Mouse (Mus musculus) T-helper 1 cell (primary cell): ENCODE data around the gene Pde4d.

Source experiments
- in situ Hi-C: fragments of 300-600 bp; cut with MboI, MseI; formaldehyde crosslinking; loops from one replicate; pipeline ENCODE4 v1.15.1; 2025; ENCODE audit warnings: high pct_unique_total_duplicates

Gene Pde4d

DNA sequence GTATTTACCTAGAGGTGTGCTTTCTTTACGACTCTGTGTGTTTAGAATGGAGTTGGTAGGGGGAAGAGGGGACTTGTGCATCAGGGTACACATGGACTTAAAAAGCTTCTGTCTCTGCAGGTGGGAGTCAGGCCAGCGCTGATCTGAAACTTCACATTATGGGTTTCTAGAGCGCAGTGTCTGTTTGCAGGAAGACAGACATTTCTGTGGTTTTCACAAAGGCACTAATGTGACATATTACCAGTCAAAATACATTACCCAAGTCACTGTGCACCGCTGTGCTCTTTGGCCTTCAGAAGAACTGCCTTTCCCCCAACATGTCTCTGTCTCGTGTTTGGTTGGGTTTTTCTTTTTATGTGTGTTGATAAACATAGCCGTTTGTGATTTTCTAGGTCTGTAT, 1395.1 kb downstream of the Pde4d start:
- in situ Hi-C loops: loop anchor here (10.0 kb wide), 1 partner anchor 50 kb away; no protein-coding TSS in a partner anchor

DNA sequence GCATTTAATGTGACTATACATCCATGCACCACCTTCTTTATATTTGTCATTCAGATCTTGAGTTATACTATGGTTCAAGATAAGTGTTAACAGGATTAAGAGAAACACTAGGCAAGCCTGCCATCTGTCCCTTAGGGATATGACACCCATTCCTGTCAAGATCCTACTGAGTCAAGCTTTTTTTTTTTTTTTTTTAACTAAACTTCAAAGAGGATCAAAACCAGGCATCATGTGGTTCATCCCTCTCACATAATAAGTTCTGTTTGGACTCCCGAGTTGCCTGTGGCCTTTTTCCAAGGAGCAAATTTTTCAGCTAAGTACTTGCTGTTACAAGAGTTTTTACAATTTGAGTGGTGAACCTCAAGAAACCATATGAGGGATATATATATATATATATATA, 1414.1 kb downstream of the Pde4d start:
- in situ Hi-C loops: no loop called here

DNA sequence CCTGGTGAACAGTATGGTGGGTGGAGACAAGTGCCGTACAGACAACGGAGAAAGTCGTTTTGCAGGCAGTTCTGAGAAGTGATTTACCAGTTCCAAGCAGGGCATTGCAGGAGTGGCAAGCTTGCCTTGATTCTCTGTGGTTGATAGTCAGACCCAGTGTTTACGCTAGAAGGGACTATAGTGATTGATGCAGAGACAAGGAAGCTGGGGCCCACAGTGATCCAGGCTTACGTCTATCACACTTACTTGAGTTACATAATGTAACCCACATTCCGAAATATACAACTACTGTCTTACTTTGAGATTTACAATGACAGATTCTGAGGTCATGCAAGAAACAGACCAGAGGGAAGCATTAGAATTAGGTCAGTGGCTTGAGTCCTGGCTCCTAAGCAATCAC, 1414.6 kb downstream of the Pde4d start:
- in situ Hi-C loops: no loop called here

DNA sequence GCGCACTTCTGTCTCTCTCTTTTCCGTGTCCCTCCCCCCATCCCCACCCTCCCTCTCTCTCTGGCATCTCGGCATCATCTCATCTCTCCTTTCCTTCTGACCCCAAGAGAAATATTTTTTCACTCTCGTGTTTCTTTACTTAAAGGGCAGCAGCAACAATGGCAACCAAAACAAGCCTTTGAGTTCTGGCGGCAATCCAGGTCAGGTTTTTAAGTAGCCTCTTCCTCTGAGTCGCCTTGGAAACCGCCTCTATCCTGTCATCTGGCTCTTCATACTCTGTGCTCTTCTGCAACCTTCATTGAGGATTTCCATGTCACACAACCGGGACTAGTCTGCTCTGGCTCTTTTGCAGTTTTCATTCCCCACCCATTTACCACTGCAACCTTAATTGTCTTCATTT, 1430.6 kb downstream of the Pde4d start:
- in situ Hi-C loops: no loop called here

DNA sequence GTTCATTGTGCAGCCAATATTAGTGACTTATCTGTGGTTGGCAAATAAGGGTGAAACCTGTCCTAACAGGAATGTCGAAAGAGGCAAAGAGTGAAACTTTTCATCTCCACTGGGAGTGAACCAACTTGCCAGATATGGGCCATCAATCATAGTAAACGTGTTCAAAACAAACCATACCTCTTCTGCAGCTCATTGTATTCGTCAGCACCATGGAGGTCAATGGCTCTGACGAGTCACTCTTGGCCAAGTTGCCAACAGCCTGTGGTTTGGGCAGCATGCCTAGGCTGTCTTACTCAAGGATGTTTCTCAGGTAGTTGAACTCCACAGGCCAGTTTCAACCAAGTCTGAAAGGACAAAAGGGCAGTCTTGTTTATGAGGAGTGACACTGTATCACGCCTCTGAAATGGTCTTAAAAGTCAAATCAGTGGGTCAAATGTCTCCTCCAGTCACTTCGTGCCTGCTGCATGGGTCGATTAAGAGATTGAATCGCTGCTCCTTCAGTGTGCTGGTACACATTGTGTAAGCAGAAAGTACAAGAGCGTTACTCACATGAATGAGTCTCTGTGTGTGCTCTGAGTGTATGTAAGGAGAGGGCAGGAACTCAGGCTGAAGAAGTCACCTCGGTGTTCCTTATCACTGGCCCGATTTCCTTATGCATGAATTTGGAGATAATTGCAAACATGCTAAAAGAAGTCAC, 1431.6 kb downstream of the Pde4d start:
- in situ Hi-C loops: no loop called here

DNA sequence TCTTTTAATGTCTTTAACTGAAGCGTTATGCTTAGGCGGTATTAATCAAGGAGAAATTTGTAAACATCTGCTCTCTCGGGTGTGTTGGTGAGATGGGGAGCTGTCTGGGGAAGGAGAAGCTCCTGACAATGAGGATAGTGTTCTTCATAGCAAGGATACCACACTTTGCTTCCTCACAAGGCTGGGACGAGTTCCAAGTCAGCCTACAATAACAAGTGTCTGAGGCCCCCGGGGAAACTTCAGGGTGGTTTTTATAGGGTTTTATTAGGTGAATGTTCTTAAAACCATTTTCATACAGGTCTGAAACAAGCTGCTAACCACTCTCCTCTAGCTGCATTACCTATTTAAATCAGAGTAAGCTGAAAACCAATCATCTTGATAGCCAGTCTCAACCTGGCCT, 1433.9 kb downstream of the Pde4d start:
- in situ Hi-C loops: no loop called here

DNA sequence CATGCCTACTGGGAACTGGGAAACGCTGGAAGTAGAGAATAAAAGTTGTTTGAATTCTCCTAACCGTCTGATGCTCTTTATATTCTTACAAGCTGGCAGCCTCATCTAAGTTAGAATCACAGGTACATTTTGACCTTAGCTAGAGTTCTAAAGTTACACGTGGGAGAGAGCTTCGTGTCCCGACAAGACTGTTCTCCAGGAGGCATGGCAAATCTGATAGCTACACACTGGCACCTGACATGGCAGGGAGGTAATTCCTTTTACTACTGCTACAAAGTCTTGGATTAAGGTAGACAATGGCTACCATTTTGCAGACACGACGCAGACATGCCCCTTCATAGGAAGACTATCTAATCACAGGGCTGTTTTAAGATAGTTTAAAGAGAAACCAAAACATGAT, 1435.1 kb downstream of the Pde4d start:
- in situ Hi-C loops: no loop called here

DNA sequence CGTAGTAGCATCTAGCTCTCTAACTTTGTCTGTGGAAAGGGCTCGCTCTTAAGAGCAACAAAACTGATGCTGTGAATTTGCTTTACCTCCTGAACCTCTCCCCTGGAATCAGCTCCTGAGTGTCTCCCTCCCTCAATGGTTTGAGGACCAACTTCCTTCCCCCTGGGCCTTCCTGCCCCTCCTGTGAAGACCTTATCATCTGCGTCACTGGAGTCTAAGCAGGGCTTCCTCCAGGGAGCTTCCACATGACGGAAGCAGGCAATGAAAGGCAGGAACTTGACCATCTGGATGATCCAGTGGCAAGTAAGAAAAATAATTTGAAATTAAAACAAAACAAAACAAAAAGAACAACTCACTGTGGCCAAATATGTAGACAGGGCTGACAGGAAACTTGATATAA, 1438.5 kb downstream of the Pde4d start:
- in situ Hi-C loops: no loop called here

DNA sequence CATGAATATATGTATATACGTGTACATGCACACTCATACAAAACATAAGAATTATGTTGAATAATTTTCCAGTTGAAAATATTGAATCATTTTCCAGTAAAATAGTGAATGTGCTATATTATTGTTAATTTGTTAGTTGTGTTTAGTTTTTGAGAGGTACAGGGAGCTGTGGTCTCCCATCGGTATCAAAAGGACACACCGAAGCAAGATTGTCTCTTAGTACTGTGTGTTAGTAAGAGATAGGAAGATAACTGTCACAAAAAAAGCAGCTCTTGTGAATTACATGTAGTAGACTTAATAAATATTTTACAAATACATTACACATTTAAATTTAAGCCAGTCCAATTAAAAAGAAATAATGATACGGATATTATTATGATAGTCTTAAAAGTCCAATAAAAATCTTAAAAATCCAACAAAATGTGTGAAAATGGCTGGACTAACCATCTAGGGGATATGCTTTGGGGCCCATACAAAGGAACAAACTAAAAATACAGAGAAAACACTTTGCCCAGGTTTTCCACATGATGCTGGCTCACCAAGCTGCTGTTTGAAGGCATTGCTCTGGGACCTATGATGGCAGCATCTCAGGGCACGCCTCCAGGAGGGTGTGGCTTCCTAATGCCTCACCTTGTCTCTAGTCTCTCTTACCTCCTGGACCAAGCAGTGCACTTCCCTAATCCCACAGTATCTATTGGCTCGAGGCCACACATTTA, 1441.6 kb downstream of the Pde4d start:
- in situ Hi-C loops: loop anchor here (10.0 kb wide), 1 partner anchor 47 kb away; no protein-coding TSS in a partner anchor

DNA sequence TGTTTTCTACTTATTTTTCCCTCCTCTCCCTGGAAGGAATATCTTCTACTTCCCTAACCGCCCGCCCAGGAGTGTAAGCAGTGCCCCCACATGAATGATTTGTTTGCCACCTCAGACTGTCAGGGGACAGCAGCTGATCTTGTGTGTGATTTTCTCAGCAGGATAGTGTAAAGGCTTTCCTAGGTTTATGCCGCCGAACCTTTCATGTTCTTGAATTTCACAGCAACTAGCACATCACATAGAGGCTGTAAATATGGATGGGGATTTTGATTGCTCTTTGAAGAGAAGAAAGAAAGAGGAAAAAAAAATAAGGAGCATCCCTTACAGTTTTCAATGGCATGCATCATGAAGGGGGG, 1442.1 kb downstream of the Pde4d start:
- in situ Hi-C loops: loop anchor here (10.0 kb wide), 1 partner anchor 47 kb away; no protein-coding TSS in a partner anchor

DNA sequence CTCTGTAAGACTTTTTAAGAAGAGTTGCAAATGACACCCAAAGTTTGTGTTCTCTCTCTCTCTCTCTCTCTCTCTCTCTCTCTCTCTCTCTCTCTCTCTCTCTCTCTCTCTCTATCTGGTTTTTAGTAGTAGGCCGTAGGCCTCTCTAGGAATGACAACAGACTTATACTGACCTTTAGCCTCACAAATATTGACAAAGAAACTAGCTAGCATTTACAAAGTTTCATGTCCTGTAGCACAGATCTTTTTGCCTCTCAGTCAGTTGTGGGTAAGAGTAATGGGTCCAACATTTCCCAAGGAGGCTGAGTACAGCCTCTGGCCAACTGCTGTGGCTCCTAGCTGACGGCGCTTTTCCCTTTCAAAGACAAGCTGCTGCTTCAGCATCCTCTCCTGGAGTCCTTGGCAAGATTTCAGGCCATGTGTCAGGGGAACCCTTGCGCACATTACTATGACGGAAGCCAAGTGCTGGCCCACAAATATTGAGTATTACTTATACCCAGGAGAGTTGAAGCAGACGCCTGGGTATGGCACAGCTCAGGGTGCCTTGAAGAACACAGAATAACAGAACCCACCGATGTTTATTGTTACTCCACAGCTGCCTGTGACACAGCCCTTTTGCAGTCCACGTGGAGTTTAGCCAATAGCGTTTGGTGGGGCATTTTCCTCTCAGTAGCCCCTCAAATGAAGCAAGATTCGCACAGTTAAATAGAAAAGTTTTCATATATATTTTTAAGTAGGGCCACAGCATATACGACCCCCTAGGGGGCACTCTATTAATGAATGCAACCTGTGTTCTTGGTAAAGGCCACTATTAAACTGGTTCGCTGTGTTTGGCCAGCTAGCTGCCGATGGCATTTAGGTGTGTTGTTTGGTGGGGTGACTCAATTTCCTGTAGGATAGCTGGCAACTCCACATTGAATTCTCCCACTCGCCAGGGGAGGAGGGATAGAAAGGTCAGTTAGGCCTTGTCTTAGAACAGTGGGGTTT, 1450.0 kb downstream of the Pde4d start:
- in situ Hi-C loops: loop anchor here (5.0 to 10.0 kb wide), 2 partner anchors 55 to 77 kb away; no protein-coding TSS in a partner anchor

DNA sequence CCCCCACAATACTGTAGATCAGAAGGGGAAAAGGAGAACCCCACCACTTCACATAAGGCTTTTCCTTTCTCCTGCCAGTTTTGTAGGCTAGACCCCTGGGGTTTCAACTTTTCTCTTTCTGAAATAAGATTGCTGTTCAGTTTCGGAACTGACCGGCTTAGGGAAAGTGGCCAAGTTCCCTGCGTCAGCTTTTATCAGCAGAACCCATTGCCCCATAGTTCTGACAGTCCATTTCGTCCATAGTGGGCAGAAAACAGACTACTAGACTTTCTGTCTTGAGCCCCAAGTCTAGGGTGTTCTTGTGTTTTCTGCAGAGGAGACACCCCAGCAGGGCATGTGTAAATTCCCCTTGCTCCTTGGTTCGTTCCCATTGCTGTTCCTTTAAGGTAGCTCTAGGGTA, 1452.1 kb downstream of the Pde4d start:
- in situ Hi-C loops: loop anchor here (5.0 kb wide), 1 partner anchor 80 kb away; no protein-coding TSS in a partner anchor

DNA sequence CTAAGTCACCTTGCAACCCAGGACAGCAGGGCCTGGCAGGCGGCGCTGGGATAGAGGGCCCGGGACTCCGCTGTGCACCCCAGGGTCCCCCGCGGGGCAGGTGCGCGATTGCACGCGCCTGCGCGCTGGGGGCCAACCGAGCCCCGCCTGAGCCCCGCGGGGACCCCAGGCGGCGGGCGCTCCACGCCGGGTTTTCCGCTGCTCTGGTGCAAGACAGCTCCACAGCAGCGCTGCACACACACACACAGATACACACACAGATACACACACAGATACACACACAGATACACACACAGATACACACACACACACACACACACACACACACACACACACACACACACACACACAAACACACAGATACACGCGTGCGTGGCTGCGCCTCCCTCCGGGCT, 1452.7 kb downstream of the Pde4d start:
- in situ Hi-C loops: loop anchor here (5.0 kb wide), 1 partner anchor 80 kb away; no protein-coding TSS in a partner anchor

DNA sequence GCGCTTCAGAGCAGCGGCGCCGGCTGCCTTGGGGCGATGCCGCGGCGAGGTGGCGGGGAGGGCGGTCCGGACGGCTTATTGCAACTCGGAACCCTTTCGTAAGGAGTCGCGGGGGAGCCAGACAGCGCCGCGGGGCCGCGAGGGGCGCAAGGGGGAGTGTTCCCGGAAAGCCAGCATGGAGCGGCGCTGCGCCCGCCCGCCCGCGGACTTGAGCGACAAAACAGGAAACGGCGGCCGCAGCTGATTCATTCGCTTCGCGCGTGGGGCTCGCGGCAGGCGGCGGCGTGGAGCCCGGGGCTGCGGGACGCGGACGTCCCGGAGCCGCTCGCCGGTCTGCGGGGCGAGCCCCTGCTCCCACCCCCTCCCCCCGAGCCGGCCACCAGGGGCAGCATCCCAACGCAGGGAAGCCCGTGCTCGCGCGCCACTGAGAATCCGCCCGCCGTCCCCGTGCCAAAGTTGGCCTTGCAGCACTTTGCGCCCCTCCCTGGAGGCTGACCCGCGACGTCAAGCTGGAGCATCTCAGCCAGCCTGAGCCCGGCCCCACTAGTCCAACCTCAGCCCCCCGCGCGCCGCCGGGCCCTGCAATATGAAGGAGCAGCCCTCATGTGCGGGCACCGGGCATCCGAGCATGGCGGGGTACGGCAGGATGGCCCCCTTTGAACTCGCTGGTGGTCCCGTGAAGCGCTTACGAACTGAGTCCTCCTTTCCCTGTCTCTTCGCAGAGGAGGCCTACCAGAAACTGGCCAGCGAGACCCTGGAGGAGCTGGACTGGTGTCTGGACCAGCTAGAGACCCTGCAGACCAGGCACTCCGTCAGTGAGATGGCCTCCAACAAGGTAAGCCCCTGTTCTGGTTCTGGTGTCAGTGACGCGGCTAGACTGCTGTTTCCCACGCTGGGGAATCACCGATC, 1453.4 kb downstream of the Pde4d start:
- in situ Hi-C loops: loop anchor here (5.0 kb wide), 1 partner anchor 81 kb away; no protein-coding TSS in a partner anchor

DNA sequence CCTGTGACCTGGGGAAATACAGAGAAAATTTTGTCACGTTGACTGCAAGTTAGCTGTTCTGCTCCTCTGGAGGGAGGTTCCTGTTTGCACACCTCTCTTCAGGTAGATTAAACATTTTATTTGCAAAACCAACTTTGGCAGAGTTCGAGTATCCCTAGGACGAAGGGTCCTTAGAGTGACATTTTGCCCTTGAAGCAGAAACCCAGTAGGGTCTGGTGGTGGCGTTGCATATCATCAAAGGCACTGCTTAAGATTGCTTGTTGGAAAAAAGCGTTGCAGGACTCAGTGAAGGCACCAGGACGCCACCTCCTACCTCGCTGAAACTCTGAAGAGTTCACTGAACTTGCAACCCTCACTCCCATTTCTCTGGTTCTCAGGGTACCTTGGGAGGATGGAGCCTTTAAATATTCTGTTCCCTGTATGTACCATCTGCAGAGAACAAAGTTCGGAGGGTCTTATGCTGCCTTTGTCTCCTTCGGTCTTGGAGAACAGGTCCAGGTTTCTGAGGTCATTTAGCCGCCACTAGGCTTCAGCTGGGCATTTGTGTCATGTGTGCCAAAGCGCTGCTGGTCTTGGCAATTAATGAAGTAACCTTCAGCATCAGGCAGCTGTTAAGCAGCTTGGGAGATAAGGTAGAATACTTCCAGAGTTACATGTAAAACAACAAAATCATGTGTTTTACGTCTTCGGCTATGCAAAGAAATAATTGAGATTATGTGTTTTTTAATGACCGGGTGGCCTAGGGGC, 1454.2 kb downstream of the Pde4d start:
- in situ Hi-C loops: loop anchor here (5.0 kb wide), 1 partner anchor 82 kb away; no protein-coding TSS in a partner anchor

DNA sequence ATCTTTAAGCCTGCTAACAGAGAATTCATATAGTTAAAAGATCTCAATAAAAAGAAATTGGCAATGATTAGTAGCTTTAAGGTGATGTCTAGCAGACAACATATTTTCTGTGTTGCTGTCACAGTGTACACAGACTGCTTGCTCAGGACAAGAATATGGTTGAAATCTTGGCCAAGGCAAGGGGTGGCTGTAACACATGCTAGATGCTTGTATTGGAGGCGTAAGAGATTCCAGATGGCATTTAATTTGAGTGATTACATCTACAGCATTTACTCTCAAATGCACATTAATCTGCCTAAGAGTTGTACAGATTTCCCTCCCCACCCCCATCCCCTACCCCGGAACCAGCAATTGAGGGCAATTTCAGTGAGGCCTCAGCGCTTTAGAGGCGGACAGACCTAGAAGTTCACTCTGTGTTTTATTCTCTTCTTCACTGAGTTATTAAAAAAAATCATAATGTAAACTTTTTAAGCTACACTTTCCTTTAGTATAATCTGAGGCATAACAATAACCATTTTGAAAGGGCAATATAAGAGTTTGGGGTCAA, 1456.7 kb downstream of the Pde4d start:
- in situ Hi-C loops: loop anchor here (5.0 kb wide), 1 partner anchor 129 kb away; no protein-coding TSS in a partner anchor

DNA sequence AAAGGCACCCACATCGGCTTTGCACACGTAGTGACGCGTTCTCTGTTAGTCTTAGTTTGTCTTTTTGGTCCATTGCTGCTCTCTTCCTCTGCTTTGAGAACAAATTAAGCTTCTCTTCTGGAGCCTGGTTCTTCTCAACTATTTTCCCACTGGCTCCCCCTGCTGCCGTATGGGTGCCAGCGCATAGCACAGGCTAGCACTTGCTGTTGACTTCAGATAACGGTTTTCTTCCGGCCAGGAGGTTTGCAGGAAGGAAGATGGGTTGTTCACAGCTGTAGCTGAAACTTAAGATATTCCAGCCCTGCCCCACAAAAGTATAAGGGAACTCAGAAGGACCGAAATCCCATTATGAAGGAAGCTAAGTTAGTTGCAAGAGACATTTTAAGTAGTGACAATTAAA, 1457.9 kb downstream of the Pde4d start:
- in situ Hi-C loops: loop anchor here (5.0 kb wide), 1 partner anchor 130 kb away; no protein-coding TSS in a partner anchor

DNA sequence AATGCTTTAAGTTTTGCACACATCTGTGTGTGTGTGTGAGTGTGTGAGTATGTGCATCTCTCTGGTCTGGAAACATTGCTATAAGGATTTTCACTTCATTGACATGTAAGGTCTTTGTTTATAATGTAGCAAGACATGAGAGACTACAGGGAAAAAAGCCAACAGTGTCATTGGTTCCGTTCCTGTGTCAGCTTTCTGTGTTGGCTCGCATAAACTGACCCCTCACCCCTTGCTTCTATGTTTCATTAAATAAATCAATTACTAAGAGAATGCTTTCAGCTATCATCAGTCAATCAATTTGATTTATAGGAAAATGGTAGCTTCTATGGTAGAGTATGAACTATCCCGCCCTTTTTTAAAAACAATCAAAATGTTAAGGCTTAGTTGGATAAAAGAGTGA, 1458.6 kb downstream of the Pde4d start:
- in situ Hi-C loops: loop anchor here (5.0 kb wide), 1 partner anchor 131 kb away; no protein-coding TSS in a partner anchor

DNA sequence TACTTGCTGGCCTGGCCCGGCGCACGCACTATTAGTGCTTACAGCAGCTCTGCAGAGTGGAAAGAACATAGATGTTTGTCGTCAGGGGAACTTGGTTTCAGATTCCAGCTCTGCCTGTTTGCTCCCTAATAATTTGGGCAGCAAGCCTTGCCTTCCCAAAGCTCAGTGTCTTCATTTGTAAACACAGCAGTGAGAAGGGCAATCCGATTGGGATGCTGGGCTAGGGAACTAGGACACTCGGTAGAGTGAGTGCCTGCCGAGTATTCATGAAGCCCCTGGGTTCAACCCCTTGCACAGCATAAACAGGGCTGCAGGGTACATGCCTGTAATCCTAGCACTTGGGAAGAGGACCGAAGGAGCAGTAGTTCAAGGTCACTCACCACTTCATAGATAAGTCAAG, 1459.4 kb downstream of the Pde4d start:
- in situ Hi-C loops: loop anchor here (5.0 kb wide), 1 partner anchor 132 kb away; no protein-coding TSS in a partner anchor
